Mouse (Mus musculus) ES-E14 (cell line): Measurements from ENCODE around the gene Cox19.

Source experiments
- HCFC1 ChIP-seq: IDR thresholded peaks from 2 replicates; pipeline ENCODE4 v1.6.1; 2012; ENCODE audit warnings: low read length, inconsistent platforms, borderline replicate concordance; ENCODE audit not compliant: insufficient read depth
- ZNF384 ChIP-seq: IDR thresholded peaks from 2 replicates; pipeline ENCODE4 v1.6.1; 2012; ENCODE audit warnings: low read depth, low read length, inconsistent platforms

GRCm38 (mm10) chr5:139326986-139327633 lies 24.1 kb downstream of the Cox19 start:
- TF ChIP-seq HCFC1: no peak
- TF ChIP-seq ZNF384: no peak
